In the genomic region with DNA sequence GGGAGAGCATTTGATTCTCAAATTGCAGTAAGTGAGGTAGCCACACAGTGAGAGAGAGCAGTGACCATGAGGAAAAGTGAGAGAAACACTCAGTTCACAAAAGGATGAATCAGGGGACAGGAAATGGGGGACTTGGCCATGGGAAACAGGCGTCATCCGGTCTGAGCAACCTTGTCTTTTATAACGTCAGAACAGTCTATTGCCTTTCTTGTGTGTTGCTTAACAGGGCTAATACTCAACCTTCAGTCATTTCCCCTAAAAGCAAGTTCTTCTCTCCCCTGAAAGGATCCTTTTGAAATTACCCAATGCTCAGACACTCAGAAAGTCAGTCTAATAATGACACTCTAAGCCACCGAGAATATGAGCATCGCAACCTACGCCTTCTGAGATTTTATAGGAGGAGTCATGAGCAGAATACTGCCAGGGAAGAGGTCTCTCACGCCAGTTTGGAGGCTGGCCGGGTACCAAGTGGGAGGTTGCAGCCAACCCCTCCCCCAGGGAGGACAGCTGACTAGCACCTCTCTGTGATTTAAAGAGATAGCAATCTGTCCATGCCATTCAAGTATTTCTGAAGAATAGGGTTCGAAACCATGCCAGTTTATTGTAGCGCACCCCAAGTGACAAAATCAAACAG, we compare ENCODE assay signal across 12 mouse cellular contexts.
DNase-seq lines count a peak whose midpoint lies in the region; ATAC-seq lines count a peak whose summit lies in the region.
"Had no signal": no experiment of that assay in that cellular context is flagged by ENCODE, and none has a peak within 500 bp of the region (broad histone marks: within the 10 kb centered on the region; RNA-seq: fewer than 3 reads in every experiment).

No protein-coding gene starts in this region.

- H3K4me2 ChIP-seq in forebrain, embryonic 15.5 days (replicated peaks), result no peak overlapping the region
- H3K4me2 ChIP-seq: embryonic facial prominence, embryonic 12.5 days; intestine, embryonic 15.5 days; limb, embryonic 12.5 days had no signal

- H3K27me3 ChIP-seq in forebrain, embryonic 15.5 days, result no peaks in the 10 kb centered on the region
- H3K27me3 ChIP-seq in forebrain, embryonic 10.5 days (ENCODE audit: poor library complexity, severe bottlenecking), result no peaks in the 10 kb centered on the region
- H3K27me3 ChIP-seq: embryonic facial prominence, embryonic 12.5 days; intestine, embryonic 15.5 days; limb, embryonic 12.5 days had no signal

- peak overlapping the region; percentile 29; the same call in 1 of the 2 replicates for H3K27ac ChIP-seq in forebrain, embryonic 15.5 days (replicated peaks)
- no peak overlapping the region for H3K27ac ChIP-seq in forebrain, embryonic 10.5 days
- H3K27ac ChIP-seq: embryonic facial prominence, embryonic 12.5 days; intestine, embryonic 15.5 days; limb, embryonic 12.5 days had no signal

- no peak for ATAC-seq in forebrain, embryonic 15.5 days (replicated peaks)
- ATAC-seq: CD4-positive, CD25-positive, alpha-beta regulatory T cell, adult 4 months; intestine, embryonic 15.5 days had no signal

- no peaks in the 10 kb centered on the region for H3K36me3 ChIP-seq in forebrain, embryonic 15.5 days
- no peaks in the 10 kb centered on the region for H3K36me3 ChIP-seq in forebrain, embryonic 10.5 days (replicated peaks)
- H3K36me3 ChIP-seq: embryonic facial prominence, embryonic 12.5 days; intestine, embryonic 15.5 days; limb, embryonic 12.5 days had no signal

- 48% methylated on average over 10 of the region's 10 CpGs for WGBS in forebrain, embryonic 15.5 days
- 84% methylated on average over 10 of the region's 10 CpGs for WGBS in forebrain, embryonic 10.5 days

- no peak for DNase-seq in forebrain, embryonic 10.5 days (ENCODE audit: extremely low spot score, low spot score)
- DNase-seq in lung, postnatal 36 days, result peak; percentile 39
- no peak for DNase-seq in lung, postnatal 14 days
- DNase-seq in cerebellum, adult 11-12 months, result peak; percentile 61
- peak; percentile 67 for DNase-seq in gastrocnemius, postnatal 25 days
- DNase-seq in c-Kit-positive CD71-positive TER-119-positive erythroid progenitor cells, embryonic 14.5 days (ENCODE audit: low spot score), result no peak
- no peak for DNase-seq in layer of hippocampus, adult 18-20 months (ENCODE audit: low spot score in 2 of 2)

- H3K4me3 ChIP-seq in forebrain, embryonic 15.5 days, result no peak overlapping the region
- no peak overlapping the region for H3K4me3 ChIP-seq in forebrain, embryonic 10.5 days
- H3K4me3 ChIP-seq: embryonic facial prominence, embryonic 12.5 days; intestine, embryonic 15.5 days; limb, embryonic 12.5 days had no signal

- H3K9me3 ChIP-seq in forebrain, embryonic 15.5 days, result no peaks in the 10 kb centered on the region
- no peaks in the 10 kb centered on the region for H3K9me3 ChIP-seq in forebrain, embryonic 10.5 days
- H3K9me3 ChIP-seq: embryonic facial prominence, embryonic 12.5 days; intestine, embryonic 15.5 days; limb, embryonic 12.5 days had no signal

- H3K9ac ChIP-seq in forebrain, embryonic 15.5 days (replicated peaks), result no peak overlapping the region
- H3K9ac ChIP-seq: embryonic facial prominence, embryonic 12.5 days; intestine, embryonic 15.5 days; limb, embryonic 12.5 days had no signal

- peaks cover 15% of the 10 kb centered on the region for H3K4me1 ChIP-seq in forebrain, embryonic 15.5 days
- H3K4me1 ChIP-seq in forebrain, embryonic 10.5 days, result peaks cover 20% of the 10 kb centered on the region
- H3K4me1 ChIP-seq: intestine, embryonic 15.5 days had no signal

Comparison
In these comparisons a context has a peak if more than half of its experiments do, and no peak if none do; other contexts are left out.
1. DNase-seq: peak in lung, postnatal 36 days (single experiment), cerebellum, adult 11-12 months (single experiment) and gastrocnemius, postnatal 25 days (single experiment); none in forebrain, embryonic 10.5 days (single experiment), lung, postnatal 14 days (single experiment), c-Kit-positive CD71-positive TER-119-positive erythroid progenitor cells, embryonic 14.5 days (single experiment) and layer of hippocampus, adult 18-20 months (0 of 2).